Mouse (Mus musculus) E14TG2a.4 (cell line): Measurements from ENCODE around the gene Unc50.

Experiments used
- CTCF ChIP-seq: conservative IDR thresholded peaks from 2 replicates; pipeline ENCODE4 v1.5.1; 2014; ENCODE audit warnings: low read length
- NANOG ChIP-seq: IDR thresholded peaks from 2 replicates; pipeline ENCODE4 v1.6.1; 2014; ENCODE audit warnings: borderline replicate concordance, low read length, mixed read lengths
- POU5F1 ChIP-seq: IDR thresholded peaks from 2 replicates; pipeline ENCODE4 v1.6.1; 2014; ENCODE audit warnings: low read length, borderline replicate concordance

GRCm38 (mm10) chr1:37436419-37436818 is 6.5 kb downstream of the Unc50 start:
- TF ChIP-seq CTCF (no peak), NANOG (no peak), POU5F1 (no peak)
